Mouse (Mus musculus) E14TG2a.4 (cell line): ENCODE results near the gene Trappc5.

Source experiments
- CTCF ChIP-seq: conservative IDR thresholded peaks from 2 replicates; pipeline ENCODE4 v1.5.1; 2014; ENCODE audit warnings: low read length
- POU5F1 ChIP-seq: IDR thresholded peaks from 2 replicates; pipeline ENCODE4 v1.6.1; 2014; ENCODE audit warnings: low read length, borderline replicate concordance

DNA sequence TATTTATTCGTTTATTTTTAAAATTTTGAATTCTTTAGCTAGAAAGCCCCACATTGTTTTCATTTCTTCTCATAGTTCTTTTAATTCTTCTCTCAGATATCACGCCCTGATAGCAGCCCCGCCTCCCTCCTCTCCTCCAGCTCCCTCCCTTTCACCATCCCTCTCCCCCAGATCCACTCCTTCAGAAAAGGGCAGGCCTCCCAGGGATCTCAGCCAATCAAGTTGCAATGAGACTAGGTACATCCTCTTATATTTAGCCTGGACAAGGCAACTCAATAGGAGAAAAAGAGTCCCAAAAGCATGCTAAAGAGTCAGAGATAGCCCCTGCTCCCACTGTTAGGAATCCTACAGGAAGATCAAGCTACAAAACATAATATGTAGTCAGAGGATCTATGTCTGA is 1.4 kb upstream of the Trappc5 start:
- TF ChIP-seq CTCF (no peak), POU5F1 (no peak)
